Mouse (Mus musculus) C2C12 (cell line): ENCODE results near the gene Zscan2. TPM values are rescaled to one million over a fixed set of nuclear protein-coding genes. Genes with fewer than 3 reads are reported as not detected.
A peak's percentile ranks its signal among the peaks of the same experiment; 100 is the strongest.

Experiments
- H3K27me3 ChIP-seq: one replicate; pipeline ENCODE4 v1.6.1; 2011; ENCODE audit not compliant: control insufficient read depth, insufficient read depth, insufficient read length
- H3K36me3 ChIP-seq: one replicate; pipeline ENCODE4 v1.6.1; 2011; ENCODE audit not compliant: control insufficient read depth, insufficient read depth
- H3K4me3 ChIP-seq: one replicate; pipeline ENCODE4 v1.5.1; 2011; ENCODE audit warnings: mild to moderate bottlenecking, control low read depth; ENCODE audit not compliant: poor library complexity, insufficient read depth, severe bottlenecking
- H3K79me2 ChIP-seq: one replicate; pipeline ENCODE4 v1.6.1; 2011; ENCODE audit not compliant: control insufficient read depth, insufficient read depth
- H3K79me3 ChIP-seq: one replicate; pipeline ENCODE4 v1.6.1; 2011; ENCODE audit warnings: low read depth, control low read depth
- H3ac ChIP-seq: one replicate; pipeline ENCODE3; 2011; ENCODE audit warnings: low read depth; ENCODE audit not compliant: control insufficient read depth, insufficient read length
- CEBPB ChIP-seq: IDR thresholded peaks from one replicate; pipeline ENCODE4 v1.6.1; 2011; ENCODE audit warnings: low read depth, mild to moderate bottlenecking, control low read depth, moderate library complexity
- CTCF ChIP-seq: IDR thresholded peaks from one replicate; pipeline ENCODE4 v1.5.1; 2011; ENCODE audit not compliant: control insufficient read depth, insufficient read depth, insufficient read length
- FOSL1 ChIP-seq: IDR thresholded peaks from one replicate; pipeline ENCODE4 v1.8.0; 2011; ENCODE audit warnings: mild to moderate bottlenecking, low read length; ENCODE audit not compliant: poor library complexity, insufficient read depth, severe bottlenecking
- MAX ChIP-seq: IDR thresholded peaks from one replicate; pipeline ENCODE4 v1.6.1; 2011; ENCODE audit warnings: mild to moderate bottlenecking, control low read depth
- MYOD1 ChIP-seq: IDR thresholded peaks from one replicate; pipeline ENCODE4 v1.6.1; 2011; ENCODE audit warnings: low read depth; ENCODE audit not compliant: control insufficient read depth, insufficient read length
- MYOG ChIP-seq: IDR thresholded peaks from one replicate; pipeline ENCODE4 v1.6.1; 2011; ENCODE audit not compliant: control insufficient read depth, insufficient read length; ENCODE audit errors: extremely low read depth
- USF1 ChIP-seq: IDR thresholded peaks from one replicate; pipeline ENCODE4 v1.6.1; 2011; ENCODE audit warnings: low read depth, mild to moderate bottlenecking, control low read depth, moderate library complexity
- polyA plus RNA-seq: library from polyadenylated mRNA; unstranded; fragments of >200 nt; fragmentation: generic; extraction: Trizol; gene quantifications from one replicate; pipeline ENCODE4 v1.2.1, GENCODE M21; 2012; ENCODE audit warnings: missing spikeins

The Zscan2 gene
- polyA plus RNA-seq, 1 experiment, result 4.6 TPM

DNA sequence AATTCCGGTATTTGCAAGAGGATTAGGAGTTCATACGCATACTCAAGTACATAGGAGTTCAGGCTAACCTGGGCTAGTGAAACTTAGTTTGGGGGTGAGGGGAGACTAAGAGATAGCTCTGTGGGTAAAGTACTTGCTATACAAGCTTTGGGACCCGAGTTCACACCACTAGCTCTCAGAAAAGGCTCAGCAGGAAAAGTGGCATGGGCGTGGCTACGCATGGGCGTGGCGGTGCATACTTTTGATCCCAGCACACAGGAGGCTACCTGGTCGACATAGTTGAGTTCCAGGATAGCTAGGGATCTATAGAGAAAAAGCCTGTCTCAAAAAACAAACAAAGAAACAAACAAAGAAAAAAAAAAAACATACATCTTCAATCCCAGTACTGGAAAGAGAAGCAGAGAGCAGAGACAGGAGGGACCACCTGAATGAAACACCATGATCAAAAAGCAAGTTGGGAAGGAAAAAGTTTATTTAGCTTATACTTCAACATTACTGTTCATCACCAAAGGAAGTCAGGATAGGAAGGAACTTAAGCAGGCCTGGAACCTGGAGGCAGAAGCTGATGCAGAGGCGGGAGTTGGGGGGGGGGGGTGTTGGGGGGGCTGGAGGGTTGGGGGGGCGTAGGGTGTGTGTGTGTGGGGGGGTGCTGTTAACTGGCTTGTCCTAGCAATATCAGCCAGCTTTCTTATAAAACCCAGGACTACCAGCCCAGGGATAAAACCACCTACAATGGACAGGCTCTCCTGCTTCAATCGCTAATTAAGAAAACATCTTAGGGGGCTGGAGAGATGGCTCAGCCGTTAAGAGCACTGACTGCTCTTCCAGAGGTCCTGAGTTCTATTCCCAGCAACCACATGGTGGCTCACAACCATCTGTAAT is 26.8 kb upstream of the Zscan2 start:
- H3K36me3 ChIP-seq, result no peaks in the 10 kb centered on the region
- H3K79me2 ChIP-seq, result peaks cover 2% of the 10 kb centered on the region
- TF ChIP-seq CTCF (no peak), CEBPB (no peak), FOSL1 (no peak), MYOG (no peak), USF1 (no peak), MAX (no peak), MYOD1 (no peak)
- H3ac ChIP-seq, result no peak overlapping the region
- no peaks in the 10 kb centered on the region for H3K27me3 ChIP-seq
- no peaks in the 10 kb centered on the region for H3K79me3 ChIP-seq
- H3K4me3 ChIP-seq, result no peak overlapping the region

DNA sequence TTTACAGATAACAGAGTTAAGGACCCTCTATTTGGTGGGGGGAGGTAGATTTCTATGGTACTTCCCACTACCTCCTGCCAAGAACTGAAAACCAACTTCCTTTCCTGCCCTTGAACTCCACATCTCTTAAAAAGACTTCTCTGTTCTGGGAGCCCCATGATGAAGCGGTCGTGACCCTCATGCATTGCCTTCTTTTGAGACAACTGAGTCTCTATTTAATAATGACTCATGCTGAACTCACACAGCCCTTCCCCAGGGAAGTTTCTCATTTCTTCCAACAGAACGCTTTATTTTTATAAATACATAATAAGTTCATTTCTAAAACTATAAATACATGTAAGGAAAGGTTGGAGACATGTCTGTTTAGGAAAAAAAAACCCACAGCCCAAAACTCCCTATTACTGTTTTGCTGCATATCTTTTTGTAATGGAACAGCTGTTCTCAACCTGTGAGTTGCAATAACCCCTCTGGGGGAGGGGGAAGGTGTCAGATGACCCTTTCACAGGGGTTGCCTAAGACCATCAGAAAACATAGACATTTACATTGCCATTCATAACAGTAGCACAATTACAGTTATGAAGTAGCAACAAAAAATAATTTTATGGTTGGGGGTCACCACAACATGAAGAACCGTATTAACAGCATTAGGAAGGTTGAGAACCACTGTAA is 24.6 kb upstream of the Zscan2 start:
- H3K79me2 ChIP-seq, result peaks cover 17% of the 10 kb centered on the region
- H3K79me3 ChIP-seq, result peaks cover 6% of the 10 kb centered on the region
- H3K4me3 ChIP-seq, result no peak overlapping the region
- peak; percentile 48 for TF ChIP-seq MYOD1
- TF ChIP-seq USF1, result no peak
- peak; percentile 38 for TF ChIP-seq FOSL1
- peak; percentile 71 for TF ChIP-seq CEBPB
- no peak overlapping the region for H3ac ChIP-seq
- H3K27me3 ChIP-seq, result no peaks in the 10 kb centered on the region
- no peaks in the 10 kb centered on the region for H3K36me3 ChIP-seq

DNA sequence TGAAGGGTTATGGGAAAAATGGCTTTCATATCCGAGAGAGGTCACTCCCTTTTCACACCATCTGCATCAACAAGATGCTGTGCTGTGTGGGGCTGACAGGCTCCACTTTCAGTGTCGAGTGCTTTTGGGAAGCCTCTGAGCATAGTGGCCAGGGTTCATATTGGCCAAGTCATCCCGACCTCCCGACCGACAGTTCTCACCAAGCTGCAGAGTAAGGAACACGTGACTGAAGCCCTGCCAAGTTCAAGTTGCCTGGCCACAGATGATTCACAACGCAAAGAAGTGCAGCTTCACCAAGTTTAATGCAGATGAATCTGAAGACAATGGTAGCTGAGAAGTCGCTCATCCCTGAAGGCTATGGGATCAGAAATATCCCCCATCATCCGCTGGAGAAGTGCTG is 23.0 kb upstream of the Zscan2 start:
- TF ChIP-seq MAX (peak; percentile 72), USF1 (peak; percentile 97), CEBPB (no peak), CTCF (no peak), FOSL1 (no peak), MYOD1 (no peak)
- H3K36me3 ChIP-seq, result no peaks in the 10 kb centered on the region
- H3K4me3 ChIP-seq, result peak overlapping the region; percentile 25
- peaks cover 6% of the 10 kb centered on the region for H3K79me3 ChIP-seq
- H3K79me2 ChIP-seq, result peaks cover 22% of the 10 kb centered on the region
- H3K27me3 ChIP-seq, result no peaks in the 10 kb centered on the region
- H3ac ChIP-seq, result peak overlapping the region; percentile 21

DNA sequence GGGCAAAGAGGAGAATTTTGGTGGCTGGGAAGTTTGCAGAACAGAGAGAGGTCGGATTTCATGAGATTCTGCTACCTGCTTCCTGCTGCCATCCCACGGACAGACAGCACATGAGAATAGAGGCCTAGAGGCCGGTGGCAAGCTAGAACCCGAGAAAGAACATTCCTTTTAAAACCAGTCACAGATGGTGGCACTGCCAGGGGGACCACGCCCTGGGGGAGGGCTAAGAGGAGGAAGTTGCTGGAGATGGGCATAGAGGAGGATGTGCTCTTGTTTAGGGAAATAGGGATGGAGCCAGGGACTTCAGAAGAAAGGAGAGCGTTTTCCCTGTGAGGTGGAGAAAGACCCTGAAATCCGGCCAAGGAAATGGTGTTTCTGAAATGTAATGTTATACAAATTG is 22.5 kb upstream of the Zscan2 start:
- H3K4me3 ChIP-seq, result peak overlapping the region; percentile 25
- TF ChIP-seq MYOD1 (no peak), MAX (peak; percentile 20)
- H3ac ChIP-seq, result peak overlapping the region; percentile 21
- no peaks in the 10 kb centered on the region for H3K27me3 ChIP-seq
- H3K79me3 ChIP-seq, result peaks cover 6% of the 10 kb centered on the region
- no peaks in the 10 kb centered on the region for H3K36me3 ChIP-seq
- peaks cover 22% of the 10 kb centered on the region for H3K79me2 ChIP-seq

DNA sequence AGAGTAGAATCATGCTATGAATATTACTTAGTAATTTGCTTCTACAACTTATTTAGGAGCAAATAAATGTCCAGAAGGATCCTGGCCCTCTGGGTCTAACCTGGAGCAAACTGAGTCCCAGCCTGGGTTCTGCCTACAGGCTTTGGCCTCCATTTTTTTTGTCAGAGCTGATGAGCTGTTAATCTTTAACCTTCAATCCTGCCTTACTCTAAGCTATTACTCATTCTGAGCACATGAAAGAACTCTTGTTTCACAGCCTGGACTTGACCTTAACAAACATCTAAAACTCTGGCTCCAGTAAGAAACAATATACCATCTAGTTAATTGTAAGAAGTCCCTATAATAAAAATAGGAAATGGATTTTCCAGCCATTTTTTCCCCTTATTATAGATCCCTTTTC is 21.0 kb upstream of the Zscan2 start:
- H3K36me3 ChIP-seq, result peaks cover 6% of the 10 kb centered on the region
- H3K79me2 ChIP-seq, result peaks cover 28% of the 10 kb centered on the region
- no peak overlapping the region for H3ac ChIP-seq
- H3K4me3 ChIP-seq, result no peak overlapping the region
- H3K79me3 ChIP-seq, result peaks cover 6% of the 10 kb centered on the region
- no peak for TF ChIP-seq CTCF
- no peak for TF ChIP-seq FOSL1
- TF ChIP-seq CEBPB, result no peak
- TF ChIP-seq MYOD1, result no peak
- no peak for TF ChIP-seq MAX
- no peak for TF ChIP-seq USF1
- TF ChIP-seq MYOG, result no peak
- no peaks in the 10 kb centered on the region for H3K27me3 ChIP-seq

DNA sequence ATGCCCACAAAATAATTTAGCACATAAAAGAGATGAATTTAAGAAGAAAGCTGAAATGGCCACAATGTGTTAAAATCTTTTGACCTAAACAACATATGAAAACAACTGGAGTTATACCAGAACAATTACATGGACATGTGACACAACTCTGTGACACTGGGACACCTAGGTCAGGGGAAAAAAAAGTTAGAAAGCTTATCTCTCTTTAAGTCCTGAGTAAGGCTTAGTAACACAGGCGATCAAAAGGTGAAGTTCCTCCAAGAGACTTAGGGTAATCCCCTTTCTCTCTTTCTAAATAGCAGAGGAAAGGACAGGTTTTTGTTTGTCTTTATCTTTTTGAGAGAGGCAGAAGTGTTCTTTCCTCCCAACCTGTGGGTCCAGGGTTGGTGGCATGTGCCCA is 20.5 kb upstream of the Zscan2 start:
- H3K27me3 ChIP-seq, result no peaks in the 10 kb centered on the region
- peaks cover 28% of the 10 kb centered on the region for H3K79me2 ChIP-seq
- peaks cover 8% of the 10 kb centered on the region for H3K79me3 ChIP-seq
- H3ac ChIP-seq, result no peak overlapping the region
- H3K4me3 ChIP-seq, result no peak overlapping the region
- peaks cover 9% of the 10 kb centered on the region for H3K36me3 ChIP-seq
- TF ChIP-seq MYOG (no peak), CEBPB (no peak), MYOD1 (no peak), USF1 (peak; percentile 19), MAX (no peak)
